Mouse (Mus musculus) spleen, adult 2 months (tissue): ENCODE results near the gene Spock2.

Source experiments
- CTCF ChIP-seq: fragments of 200-500 bp; IDR thresholded peaks from 2 replicates; pipeline ENCODE4 v1.5.1; 2011; ENCODE audit warnings: mild to moderate bottlenecking, inconsistent platforms; ENCODE audit not compliant: insufficient read depth, insufficient read length, insufficient replicate concordance; ENCODE audit errors: extremely low read depth
- POLR2A ChIP-seq: fragments of 200-500 bp; IDR thresholded peaks from 2 replicates; pipeline ENCODE4 v1.6.1; 2011; ENCODE audit warnings: low read depth, low read length, inconsistent platforms

- TF ChIP-seq CTCF (no peak), POLR2A (peak; percentile 72)
Measured at GRCm38 (mm10) chr10:60170326-60171089, 64.5 kb downstream of the Spock2 start.
